Mouse (Mus musculus): ENCODE measurements around the gene Mctp2.
"Not testable (repeated sequence)": the region's sequence is repeated elsewhere in the genome, so short reads cannot be mapped to it uniquely, and the experiment has no call there.

The Mctp2 gene

DNA sequence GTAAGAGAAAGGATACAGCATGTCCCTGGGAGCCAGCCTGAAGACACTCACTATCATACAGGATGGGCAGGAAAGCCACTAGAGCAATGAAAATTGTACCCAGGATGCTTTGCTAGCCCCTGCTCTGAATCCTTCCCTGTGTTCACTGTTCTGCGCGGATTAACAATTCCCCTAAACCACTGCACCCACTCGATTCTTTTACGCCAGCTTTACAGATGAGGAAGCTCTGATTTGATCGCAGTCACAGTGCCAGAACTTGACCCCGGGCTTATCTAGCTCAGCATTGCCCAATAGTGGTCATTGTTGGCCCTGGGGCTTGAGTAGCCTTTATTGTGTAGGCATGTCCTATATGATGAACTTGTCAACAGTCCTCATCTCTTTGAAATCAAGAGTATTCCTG, 34.9 kb downstream of the Mctp2 start:
- no peak for DNase-seq (ENCODE audit: low spot score)

DNA sequence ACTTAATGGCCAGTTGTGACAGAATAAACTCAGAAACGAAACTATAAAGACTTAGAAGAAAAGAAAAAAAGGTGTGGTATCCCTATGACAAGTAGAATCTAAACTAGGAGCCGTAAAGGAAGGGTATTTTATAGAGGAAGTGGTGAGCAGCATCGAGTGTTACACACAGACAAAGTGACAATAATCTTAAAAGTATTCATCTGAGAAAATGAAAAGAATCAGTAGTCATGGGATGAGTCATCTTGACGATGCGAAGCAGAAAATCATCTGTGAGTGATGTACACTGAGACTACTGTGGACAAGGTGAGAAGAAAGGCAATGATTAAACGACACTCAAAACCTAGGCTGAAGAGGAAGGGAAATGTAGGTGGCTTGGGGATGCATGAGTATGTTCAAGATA, 36.4 kb downstream of the Mctp2 start:
- no peak for DNase-seq (ENCODE audit: low spot score)

DNA sequence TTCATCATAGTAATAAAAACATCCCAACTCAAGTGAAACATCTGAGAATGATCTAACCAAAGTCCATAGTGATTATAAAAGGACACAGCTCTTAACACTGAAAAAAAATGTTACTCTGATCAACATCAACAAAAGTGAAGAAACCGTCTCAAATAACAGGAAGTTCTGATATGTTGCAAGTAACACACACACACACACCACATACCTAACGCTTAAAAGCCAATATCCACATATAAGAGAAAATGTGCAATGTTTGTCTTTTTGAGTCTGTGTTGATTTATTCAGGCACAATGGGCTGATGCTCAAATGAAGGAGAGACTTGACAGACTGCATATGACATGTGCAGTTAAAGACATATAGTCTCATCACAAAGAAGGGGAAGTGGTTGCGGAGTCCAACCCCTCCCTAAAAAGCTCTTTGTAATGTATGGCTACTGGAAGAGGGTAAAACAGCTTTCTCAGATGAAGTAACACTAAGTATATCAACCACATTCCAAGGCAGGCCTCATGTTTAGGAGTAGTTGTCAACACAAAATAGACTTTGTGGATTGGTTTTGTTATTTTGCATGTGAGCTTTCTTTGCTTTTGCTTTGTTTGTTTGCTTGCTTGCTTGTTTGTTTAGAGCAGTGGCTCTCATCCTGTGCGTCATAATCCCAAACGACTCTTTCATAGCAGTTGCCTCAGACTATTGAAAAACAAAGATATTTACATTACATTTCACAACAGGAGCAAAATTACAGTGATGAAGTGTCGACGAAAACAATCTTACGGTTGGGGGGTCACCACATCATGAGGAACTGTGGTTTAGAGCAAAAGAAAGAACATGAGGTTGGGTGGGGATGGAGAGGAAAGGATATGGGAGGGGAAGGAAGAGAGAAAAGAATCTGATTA, 45.4 kb downstream of the Mctp2 start:
- no peak for DNase-seq (ENCODE audit: low spot score)

DNA sequence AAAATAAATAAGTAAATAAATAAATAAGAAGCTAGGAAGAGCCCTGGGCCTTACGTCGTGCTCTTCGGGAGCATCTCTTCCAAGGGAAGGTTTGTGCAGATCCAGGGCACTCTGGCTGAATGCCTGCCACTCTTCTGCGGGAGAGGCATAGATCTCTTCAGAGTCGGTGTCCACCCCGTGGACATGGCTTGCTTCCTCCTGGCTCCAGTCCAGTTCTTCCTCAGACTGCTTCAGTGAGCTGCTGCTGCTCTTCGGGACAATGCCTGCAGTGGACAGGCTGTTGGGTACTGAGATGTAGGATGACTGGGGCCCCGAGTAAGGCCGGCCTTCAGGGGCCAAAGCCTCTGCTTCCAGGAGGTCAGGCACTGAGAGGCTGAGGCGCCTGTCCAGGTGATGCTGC, 47.4 kb downstream of the Mctp2 start:
- no peak for DNase-seq (ENCODE audit: low spot score)

DNA sequence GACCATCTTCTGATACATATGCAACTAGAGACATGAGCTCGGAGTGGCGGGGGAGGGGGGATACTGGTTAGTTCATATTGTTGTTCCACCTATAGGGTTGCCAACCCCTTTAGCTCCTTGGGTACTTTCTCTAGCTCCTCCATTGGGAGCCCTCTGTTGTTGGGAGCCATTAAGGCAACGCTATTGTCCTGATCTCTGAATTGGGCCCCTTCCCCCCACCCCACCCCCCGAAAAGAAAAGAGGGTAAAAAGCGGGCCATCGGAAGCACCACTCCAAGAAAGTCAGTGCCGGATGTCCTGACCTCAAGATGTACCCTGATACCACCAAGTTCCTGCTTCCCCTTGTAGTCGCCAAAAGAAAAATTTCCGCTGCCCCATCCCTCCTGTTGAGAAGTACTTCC, 56.1 kb downstream of the Mctp2 start:
- DNase-seq (ENCODE audit: low spot score) = not testable (repeated sequence)

DNA sequence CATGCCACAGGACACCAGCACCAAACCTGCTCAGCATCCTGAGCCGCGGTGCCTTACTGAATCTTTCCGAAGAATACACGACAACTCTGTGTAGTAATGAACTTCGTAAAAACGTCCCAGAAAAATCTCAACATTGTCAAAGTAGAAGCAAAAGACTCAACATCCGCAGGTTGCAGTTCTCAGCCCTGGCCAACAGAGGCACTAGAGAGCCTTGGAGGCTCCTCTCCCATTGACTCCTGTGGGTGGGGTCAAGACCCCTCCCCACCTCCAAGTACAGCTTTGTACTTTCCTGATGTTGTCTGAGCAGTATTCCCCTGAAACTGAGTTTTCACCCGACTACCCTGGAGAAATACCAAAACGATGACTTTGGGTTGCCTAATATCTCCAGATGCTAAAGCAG, 65.1 kb downstream of the Mctp2 start:
- no peak for DNase-seq (ENCODE audit: low spot score)

DNA sequence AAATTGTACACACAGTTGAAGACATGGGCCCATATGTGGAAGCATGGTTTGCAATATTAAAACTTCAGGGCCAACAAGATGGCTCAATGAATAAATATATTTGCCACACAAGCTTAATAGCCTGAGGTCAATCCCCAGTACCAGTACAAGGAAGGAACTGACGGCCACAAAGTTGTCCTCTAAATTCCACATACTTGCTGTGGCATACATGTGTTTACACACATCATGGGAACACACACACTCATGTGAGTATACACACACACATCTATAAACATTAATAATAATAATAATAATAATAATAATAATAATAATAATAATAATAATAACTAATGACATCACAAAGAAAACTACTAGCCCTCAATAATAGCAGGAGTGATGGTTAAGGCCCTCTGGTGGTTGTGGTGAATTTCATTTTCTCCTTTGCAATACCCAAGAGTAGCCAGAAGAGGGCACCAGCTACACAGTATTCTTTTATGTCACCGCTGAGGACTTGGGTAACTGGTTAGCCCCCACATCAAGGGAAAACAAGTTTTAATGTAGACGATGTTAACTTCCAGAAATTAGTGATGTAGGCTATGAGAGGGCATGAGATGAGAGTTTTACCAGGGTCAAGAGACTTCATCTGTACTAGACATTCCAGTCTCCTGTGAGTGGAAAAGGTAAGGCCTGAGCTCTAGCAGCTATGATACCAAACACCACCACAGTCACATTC, 66.5 kb downstream of the Mctp2 start:
- DNase-seq (ENCODE audit: low spot score) = peak; percentile 24

DNA sequence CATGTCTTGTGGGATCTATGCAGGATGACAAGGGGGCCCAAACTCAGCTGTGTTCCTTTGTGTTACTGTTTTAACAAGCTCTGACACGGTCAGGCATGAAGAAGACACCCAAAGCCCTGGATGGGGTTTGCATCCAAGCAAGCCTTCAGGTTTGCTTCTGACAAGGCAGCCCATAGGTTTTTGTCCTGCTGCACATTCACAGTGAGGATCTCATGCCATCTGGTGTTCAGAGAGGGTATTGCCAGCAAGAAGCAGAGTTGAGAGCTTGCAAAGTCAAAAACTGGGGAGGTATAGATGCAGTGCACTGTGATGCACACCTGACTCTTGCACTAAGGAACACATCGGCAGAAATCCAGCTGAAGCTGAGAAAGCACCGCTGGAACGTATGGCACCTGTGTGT, 67.8 kb downstream of the Mctp2 start:
- DNase-seq (ENCODE audit: low spot score) = peak; percentile 54

DNA sequence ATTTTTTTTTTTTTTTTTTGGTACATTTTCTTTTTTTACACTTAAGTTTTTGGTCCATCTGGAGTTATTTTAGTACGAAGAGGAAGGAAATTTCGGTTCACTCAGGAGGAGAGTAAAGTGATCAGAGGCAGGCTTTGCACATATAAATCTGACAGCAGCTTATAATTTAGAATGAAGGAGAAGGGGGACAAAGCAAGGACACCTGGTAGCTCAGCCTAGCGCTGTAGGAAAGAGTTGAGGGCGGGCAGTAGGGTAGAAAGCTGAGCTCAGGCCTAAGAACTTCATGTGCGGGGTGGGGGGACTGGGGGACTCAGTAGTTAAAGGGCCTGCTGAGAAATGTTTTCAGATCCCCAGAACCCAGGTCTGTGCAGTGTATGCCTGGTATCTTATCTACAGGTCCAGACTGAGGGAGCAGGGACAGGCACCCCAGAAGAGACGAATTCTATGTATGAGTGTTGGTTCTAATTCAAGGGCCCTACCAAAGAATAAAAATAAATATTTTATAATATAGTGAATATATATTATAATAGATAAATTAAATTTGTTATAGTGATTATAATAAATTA, 71.9 kb downstream of the Mctp2 start:
- DNase-seq (ENCODE audit: low spot score) = no peak

DNA sequence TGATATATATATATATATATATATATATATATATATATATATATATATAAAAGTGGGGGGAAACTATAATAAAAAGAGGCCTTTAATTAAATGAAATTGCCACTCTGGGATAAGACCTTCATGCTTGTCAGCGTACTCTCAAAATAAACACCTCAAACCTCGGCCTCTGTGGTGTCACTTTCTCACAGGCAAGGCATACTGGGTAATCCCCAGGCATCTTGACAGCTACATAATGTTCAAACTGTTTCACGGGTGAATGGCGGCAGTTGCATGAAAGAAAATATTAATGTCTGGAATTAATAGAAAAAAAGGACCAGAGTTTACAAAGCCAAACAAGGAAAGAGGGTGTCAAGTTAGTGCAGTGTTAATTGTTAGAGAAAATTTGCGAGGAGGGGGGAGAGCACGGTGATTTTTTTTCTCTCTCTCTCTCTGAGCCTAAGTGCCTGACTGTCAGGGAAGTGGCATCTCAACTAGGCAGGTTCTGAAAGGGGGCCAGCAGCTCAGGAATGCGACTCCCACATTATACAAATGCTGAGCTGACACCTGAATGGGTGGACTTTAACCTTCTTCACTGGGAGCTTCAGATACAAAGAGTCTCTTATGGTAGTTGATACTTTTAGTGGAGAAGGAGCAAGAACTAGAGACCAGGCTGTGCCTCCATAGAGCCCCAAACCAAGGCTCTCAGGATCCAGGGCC, 75.1 kb downstream of the Mctp2 start:
- no peak for DNase-seq (ENCODE audit: low spot score)

DNA sequence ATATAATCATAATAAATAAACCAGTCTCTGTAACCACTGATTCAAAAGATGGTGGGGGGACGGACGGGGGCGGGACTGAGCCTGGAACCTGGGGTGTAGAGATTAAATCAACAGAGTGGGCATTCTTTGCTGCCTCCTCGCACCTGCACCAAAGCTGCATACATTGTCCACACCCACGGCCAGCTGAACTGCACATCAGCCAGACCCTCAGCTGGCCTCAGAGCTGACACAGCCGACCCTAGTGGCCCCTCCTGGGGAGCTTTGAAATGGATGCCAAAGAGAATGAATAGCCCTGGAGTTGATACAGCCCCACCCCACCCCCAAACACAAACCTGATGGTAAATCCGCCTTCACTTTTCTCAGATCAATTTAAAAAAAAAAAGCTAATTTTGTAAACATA, 76.5 kb downstream of the Mctp2 start:
- no peak for DNase-seq (ENCODE audit: low spot score)

DNA sequence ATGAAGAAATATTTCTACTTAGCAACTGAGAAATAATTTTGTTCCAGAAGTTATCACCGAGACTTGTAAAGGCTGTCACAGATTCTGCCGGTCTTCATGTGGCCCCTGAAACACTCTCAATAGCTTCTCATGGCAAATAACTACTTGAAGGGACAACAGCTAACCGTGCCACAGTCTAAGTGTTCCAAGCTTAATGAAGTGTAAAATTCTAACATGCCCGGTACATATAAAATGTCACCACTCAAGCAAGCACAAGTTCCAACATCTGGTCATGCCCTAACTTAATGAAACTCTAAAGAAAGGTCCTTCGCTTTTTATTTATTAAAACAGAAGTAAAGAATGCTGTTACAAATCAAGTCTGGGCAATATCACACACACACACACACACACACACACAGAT, 82.8 kb downstream of the Mctp2 start:
- no peak for DNase-seq (ENCODE audit: low spot score)

DNA sequence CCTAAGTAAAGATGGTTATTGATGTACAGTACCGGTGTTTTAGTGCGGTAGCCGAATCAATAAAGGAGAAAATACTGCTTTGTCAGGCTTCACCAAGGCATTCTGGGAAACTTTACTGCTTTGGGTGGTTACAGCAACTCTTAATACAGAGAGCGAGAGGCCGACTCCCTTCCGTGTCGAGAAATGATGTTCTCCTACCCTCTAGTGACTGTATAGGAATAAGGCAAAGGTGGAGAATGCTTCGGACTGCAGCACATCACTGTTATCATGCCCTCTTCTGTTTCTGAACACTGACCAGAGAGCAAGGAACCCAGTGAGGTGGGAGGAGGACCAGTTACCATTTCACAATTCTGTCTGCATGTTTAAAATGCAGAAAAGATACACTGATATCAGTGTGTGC, 83.9 kb downstream of the Mctp2 start:
- DNase-seq (ENCODE audit: low spot score) = no peak

DNA sequence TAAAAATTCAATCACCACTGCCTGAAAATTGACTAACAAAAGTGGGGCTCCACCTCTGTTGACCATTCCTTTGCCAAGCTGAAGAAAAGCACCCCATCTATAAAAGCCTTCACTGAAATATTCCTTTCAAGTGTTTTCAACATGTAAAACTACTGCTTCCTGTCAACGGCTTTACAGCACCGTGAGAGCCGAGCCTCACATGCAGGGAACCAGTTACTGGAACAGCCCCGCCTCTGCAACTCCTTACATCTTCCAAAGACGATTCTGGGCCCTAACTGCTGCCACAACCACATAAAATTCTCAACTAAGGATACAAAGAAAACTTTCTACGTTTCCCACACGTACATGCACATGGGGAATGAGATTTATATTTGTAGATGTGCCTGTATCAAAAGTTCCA, 88.4 kb downstream of the Mctp2 start:
- DNase-seq (ENCODE audit: low spot score) = no peak

DNA sequence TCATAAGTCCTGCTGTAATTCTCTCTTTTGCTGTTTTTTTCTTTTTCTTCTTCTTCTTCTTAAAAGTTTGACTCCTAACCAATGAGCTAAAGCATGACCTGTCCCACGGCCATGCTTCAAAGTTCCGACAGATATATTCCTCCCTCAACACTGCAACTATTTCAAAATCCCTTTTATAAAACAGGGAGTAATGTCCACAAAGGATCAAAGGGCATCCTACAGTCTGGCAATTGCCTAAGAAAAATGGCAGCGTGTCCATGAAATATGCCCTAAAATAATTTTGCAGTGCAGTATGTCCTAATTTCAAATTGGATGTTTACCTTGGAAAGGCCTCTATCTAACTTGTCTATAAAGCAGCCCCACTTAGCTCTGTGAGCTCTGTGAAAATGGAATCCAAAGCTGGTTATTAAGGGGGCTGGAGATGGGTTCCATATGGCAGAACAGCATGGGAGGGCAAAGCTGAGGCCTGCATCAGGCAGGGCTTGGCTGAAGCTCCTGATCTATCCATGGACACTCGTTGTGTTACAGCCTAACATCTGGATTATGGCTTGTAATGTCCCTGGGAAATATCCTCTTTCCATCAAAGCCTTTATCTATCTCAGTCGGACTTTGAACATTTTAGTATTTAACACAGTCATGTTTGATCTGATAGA, 90.7 kb downstream of the Mctp2 start:
- no peak for DNase-seq (ENCODE audit: low spot score)

DNA sequence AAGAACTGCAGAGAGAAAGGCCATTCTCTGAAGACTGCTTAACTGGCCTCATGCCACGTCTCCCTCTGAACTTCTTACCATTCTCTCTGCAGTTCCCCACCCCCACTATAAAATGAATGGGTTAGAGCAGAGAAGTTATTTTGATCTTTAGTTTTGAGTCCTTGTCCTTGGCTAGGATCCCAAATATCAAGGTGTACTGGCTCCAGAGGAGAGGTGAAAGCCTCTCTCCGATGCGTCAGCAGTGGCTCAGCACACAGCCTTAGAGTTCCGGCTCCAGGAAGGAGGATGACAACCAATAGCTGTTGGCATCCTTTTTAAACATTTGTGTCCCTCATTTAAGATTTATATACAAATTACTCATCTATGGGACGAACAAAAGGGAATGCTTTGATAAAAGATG, 96.2 kb downstream of the Mctp2 start:
- DNase-seq (ENCODE audit: low spot score) = no peak

DNA sequence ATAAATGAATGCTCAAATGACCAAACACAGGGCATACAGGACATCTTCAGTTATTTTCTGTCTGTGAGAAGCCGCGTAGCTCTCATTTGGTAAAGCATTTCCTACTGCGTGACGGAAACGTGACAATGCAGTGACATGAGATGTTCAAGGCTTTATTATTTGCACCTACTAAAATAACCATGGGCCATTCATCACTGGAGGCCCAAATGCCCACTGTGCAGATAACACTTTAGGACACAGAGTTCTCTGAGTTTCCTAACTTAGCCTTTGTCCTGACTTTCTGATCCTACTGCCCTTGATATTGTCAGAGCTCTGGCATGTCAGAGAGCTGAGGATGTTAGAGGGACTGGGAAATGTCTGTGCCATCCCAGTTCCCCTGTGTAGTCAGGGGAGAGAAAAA, 97.1 kb downstream of the Mctp2 start:
- no peak for DNase-seq (ENCODE audit: low spot score)

DNA sequence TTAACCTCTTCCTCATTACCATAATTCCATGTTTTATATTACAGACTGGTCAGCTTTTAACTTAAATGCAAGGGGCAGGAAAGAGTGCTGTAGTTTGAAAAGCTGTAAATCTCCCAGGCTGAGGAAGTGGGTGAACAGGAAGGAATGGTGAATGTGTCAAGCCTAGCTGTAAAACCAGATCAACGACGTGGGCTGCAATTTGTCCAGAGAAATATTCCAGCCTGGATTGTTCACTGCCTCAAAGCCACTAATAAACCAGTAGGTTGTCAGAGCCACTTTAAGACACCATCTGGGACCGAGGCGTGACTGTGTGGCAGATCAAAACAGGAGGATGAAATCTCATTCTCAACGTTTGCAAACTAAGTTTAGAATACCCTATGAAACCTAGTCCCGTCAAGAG, 99.6 kb downstream of the Mctp2 start:
- DNase-seq (ENCODE audit: low spot score) = no peak

DNA sequence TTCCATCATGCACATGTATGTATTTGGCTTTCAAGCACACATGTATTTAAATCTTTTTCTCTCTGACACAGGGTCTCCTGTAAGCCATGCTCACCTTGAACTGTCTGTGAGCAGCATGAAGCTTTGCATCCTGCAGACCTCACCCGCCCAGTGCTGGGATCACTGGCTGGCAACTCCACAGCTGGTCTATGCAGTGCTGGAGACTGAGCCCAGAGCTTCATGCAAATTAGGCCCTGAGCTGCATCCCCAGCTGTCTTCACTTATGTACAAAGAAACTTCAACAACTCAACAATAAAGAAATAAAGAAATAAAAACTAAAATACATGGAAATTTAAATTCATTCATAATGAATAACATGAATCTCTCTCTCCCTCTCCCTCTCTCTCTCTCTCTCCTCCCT, 110.7 kb downstream of the Mctp2 start:
- DNase-seq (ENCODE audit: low spot score) = no peak

DNA sequence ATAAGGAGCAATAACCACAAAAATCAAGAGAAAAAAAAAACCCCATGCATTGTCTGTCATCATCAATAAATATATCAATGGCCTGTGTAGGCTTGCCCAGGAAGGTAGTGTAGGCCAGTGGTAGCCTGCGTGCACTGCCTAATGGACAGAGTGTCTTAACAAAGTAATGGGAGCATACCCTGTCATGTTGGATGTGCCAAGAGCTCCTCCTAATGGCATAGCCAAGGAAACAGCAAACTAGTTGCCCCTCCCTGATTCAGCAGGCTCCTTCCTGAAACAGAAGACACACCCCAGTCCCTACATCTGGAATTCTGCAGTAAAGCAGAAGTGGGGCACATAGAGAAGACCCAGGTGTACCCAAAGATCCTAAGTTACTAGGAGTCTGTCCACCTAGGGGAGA, 113.1 kb downstream of the Mctp2 start:
- no peak for DNase-seq (ENCODE audit: low spot score)

DNA sequence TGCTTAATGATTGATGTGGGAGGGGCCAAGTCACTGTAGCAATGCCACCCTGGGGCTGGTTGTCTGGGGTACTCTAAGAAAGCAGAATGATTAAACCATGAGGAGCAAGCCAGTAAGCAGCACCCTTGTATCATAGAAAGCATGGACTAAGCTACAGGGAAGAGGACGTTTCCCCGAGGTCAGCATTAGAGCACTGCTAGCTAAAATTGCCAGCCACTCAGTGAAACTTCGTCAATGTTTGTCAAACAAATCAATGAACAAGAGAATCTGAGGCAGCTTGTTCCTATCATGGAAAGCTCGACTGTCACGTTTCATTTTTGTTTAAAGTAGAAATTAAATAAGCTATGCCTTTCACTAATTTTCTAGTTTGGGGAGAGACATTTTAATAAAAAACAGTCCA, 124.8 kb downstream of the Mctp2 start:
- no peak for DNase-seq (ENCODE audit: low spot score)

DNA sequence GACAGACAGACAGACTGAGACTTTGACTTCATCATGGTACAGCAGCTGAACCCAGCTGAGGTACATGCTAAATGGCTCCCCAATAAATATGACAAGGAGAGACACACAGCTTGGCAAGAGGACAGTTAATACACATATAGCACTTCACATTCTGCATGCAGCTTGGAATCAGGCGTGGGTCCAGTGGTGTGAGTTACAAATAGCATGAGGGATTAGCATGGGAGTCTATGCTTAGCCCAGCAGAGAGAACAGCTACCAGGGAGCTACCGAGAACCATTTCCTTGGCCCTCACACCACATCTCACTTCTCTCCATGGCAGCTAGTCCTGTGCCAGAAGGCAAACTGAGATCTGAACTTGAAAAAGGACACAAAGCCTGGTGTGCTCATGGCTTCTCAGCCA, 137.1 kb downstream of the Mctp2 start:
- DNase-seq (ENCODE audit: low spot score) = no peak
